8 mouse cellular contexts compared by ENCODE assay signal in the genomic region with DNA sequence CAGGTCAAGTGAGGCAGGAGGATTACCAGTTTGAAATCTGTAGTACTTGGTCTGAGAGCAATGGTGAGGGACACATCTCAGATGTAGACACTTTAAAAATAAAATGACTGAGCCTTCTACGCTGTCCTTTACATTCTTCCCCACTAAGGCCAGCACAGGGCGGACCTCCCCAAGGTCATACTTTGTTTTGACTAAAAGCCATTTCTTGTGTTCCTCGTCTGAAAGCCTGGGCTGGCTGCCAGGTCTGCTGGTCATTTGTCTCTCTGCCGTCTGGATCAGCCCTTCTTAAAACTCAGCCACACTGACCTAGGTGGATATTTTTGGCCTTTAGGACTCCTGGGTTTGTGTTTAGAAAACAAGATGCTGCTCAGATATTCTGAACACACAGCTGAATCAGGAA. TPM values are rescaled to one million over a fixed set of nuclear protein-coding genes. Genes with fewer than 3 reads are reported as not detected.
DNase-seq lines count a peak whose midpoint lies in the region; ATAC-seq lines count a peak whose summit lies in the region.

No protein-coding gene starts in this region.

- no peaks in the 10 kb centered on the region for H3K9me3 ChIP-seq in liver, embryonic 11.5 days (ENCODE audit: control insufficient read depth, low read length)
- H3K9me3 ChIP-seq in kidney, embryonic 14.5 days (ENCODE audit: control insufficient read depth, low read length), result no peaks in the 10 kb centered on the region
- H3K9me3 ChIP-seq in stomach, embryonic 15.5 days, result no peaks in the 10 kb centered on the region
- no peaks in the 10 kb centered on the region for H3K9me3 ChIP-seq in midbrain, embryonic 14.5 days (ENCODE audit: control insufficient read depth, low read length)

- no peak overlapping the region for H3K27ac ChIP-seq in liver, embryonic 11.5 days (ENCODE audit: low read depth, low read length)
- H3K27ac ChIP-seq in kidney, embryonic 14.5 days (ENCODE audit: low read depth, low read length), result no peak overlapping the region
- 0 out of 2 replicates have a peak overlapping the region, but pooled peaks have one; percentile 7 for H3K27ac ChIP-seq in stomach, embryonic 15.5 days
- no peak overlapping the region for H3K27ac ChIP-seq in midbrain, embryonic 14.5 days (replicated peaks; ENCODE audit: low read depth, low read length)

- no peak overlapping the region for H3K4me3 ChIP-seq in liver, embryonic 11.5 days (ENCODE audit: low read depth, low read length)
- no peak overlapping the region for H3K4me3 ChIP-seq in kidney, embryonic 14.5 days (ENCODE audit: low read length)
- H3K4me3 ChIP-seq in stomach, embryonic 15.5 days (replicated peaks), result no peak overlapping the region
- H3K4me3 ChIP-seq in midbrain, embryonic 14.5 days (replicated peaks; ENCODE audit: low read depth, low read length), result no peak overlapping the region

- H3K36me3 ChIP-seq in liver, embryonic 11.5 days (ENCODE audit: control insufficient read depth, insufficient read depth, low read length), result no peaks in the 10 kb centered on the region
- no peaks in the 10 kb centered on the region for H3K36me3 ChIP-seq in kidney, embryonic 14.5 days (ENCODE audit: control insufficient read depth, insufficient read depth, low read length)
- H3K36me3 ChIP-seq in stomach, embryonic 15.5 days, result no peaks in the 10 kb centered on the region
- H3K36me3 ChIP-seq in midbrain, embryonic 14.5 days (ENCODE audit: control insufficient read depth, insufficient read depth, low read length), result no peaks in the 10 kb centered on the region

- ATAC-seq in liver, embryonic 11.5 days (replicated peaks; ENCODE audit: low FRiP score), result no peak
- ATAC-seq in kidney, embryonic 14.5 days (ENCODE audit: low FRiP score, low TSS enrichment), result peak; percentile 35; the same call in 1 of the 2 replicates
- ATAC-seq in stomach, embryonic 15.5 days (ENCODE audit: insufficient read depth, low FRiP score, low read depth), result no peak; the same call in 1 of the 2 replicates
- no peak for ATAC-seq in midbrain, embryonic 14.5 days (ENCODE audit: low FRiP score, low TSS enrichment)

- WGBS in liver, embryonic 11.5 days, result 47% methylated on average over 4 of the region's 4 CpGs
- 28% methylated on average over 4 of the region's 4 CpGs for WGBS in kidney, embryonic 14.5 days
- WGBS in stomach, embryonic 15.5 days, result 22% methylated on average over 4 of the region's 4 CpGs
- 49% methylated on average over 4 of the region's 4 CpGs for WGBS in midbrain, embryonic 14.5 days

- peak; percentile 31 for DNase-seq in liver
- no peak for DNase-seq in liver, embryonic 11.5 days (ENCODE audit: low spot score)
- DNase-seq in cerebellum, postnatal 10 days, result peak; percentile 68 to 72
- DNase-seq in layer of hippocampus, postnatal 25 days (ENCODE audit: extremely low spot score in 1 of 2, low spot score in 1 of 2), result no peak
- no peak for DNase-seq in right cerebral cortex, postnatal 14 days
- no peak for DNase-seq in midbrain, embryonic 14.5 days

- H3K4me2 ChIP-seq in liver, embryonic 11.5 days, result no peak overlapping the region
- no peak overlapping the region for H3K4me2 ChIP-seq in kidney, embryonic 14.5 days (replicated peaks; ENCODE audit: low read depth, low read length)
- H3K4me2 ChIP-seq in stomach, embryonic 15.5 days, result no peak overlapping the region
- no peak overlapping the region for H3K4me2 ChIP-seq in midbrain, embryonic 14.5 days (ENCODE audit: low read length)

- no peaks in the 10 kb centered on the region for H3K4me1 ChIP-seq in liver, embryonic 11.5 days (replicated peaks; ENCODE audit: control insufficient read depth, insufficient read depth, low read length)
- peaks cover 16% of the 10 kb centered on the region for H3K4me1 ChIP-seq in kidney, embryonic 14.5 days (ENCODE audit: control insufficient read depth, insufficient read depth, low read length)
- peaks cover 10% of the 10 kb centered on the region; the same call in 1 of the 2 replicates for H3K4me1 ChIP-seq in stomach, embryonic 15.5 days
- H3K4me1 ChIP-seq in midbrain, embryonic 14.5 days (ENCODE audit: control insufficient read depth, insufficient read depth, low read length), result no peaks in the 10 kb centered on the region

- H3K27me3 ChIP-seq in liver, embryonic 11.5 days (replicated peaks; ENCODE audit: control insufficient read depth, insufficient read depth, low read length), result no peaks in the 10 kb centered on the region
- no peaks in the 10 kb centered on the region for H3K27me3 ChIP-seq in kidney, embryonic 14.5 days (ENCODE audit: control insufficient read depth, insufficient read depth, low read length)
- no peaks in the 10 kb centered on the region for H3K27me3 ChIP-seq in stomach, embryonic 15.5 days (replicated peaks)
- no peaks in the 10 kb centered on the region for H3K27me3 ChIP-seq in midbrain, embryonic 14.5 days (ENCODE audit: control insufficient read depth, insufficient read depth, low read length)

- H3K9ac ChIP-seq in liver, embryonic 11.5 days (ENCODE audit: low read depth, low read length), result no peak overlapping the region
- H3K9ac ChIP-seq in kidney, embryonic 14.5 days (ENCODE audit: low read depth, low read length), result no peak overlapping the region
- H3K9ac ChIP-seq in stomach, embryonic 15.5 days, result no peak overlapping the region
- no peak overlapping the region for H3K9ac ChIP-seq in midbrain, embryonic 14.5 days (replicated peaks; ENCODE audit: low read length)

RNA-seq across cellular contexts. Expression of gene Sgpp2, which starts 45.0 kb away (rescaled TPM):
- 0.56 and 0.68 TPM in 2 replicates for polyA plus RNA-seq in liver, embryonic 11.5 days (2014; fragmentation: Nextera tagmentation; extraction: Ambion mirVana)
- 16.4 and 28.1 TPM in 2 replicates for polyA plus RNA-seq in kidney, embryonic 14.5 days (2014; fragmentation: Nextera tagmentation; extraction: Ambion mirVana)
- 19.5 and 22.5 TPM in 2 replicates for polyA plus RNA-seq in stomach, embryonic 15.5 days (2015; fragmentation: Nextera tagmentation; extraction: Ambion mirVana)
- 1 to 10 TPM; 3.8 to 4.2 TPM for total RNA-seq in layer of hippocampus, postnatal 25 days (2021)
- polyA plus RNA-seq in midbrain, embryonic 14.5 days (2014; fragmentation: Nextera tagmentation; extraction: Ambion mirVana), result 1.0 and 1.5 TPM in 2 replicates

Comparison
In these comparisons a context has a peak if more than half of its experiments do, and no peak if none do; other contexts are left out.
1. DNase-seq: peak in liver (single experiment) and cerebellum, postnatal 10 days (2 of 2); none in liver, embryonic 11.5 days (single experiment), layer of hippocampus, postnatal 25 days (0 of 2), right cerebral cortex, postnatal 14 days (single experiment) and midbrain, embryonic 14.5 days (single experiment).